Mouse (Mus musculus) limb, embryonic 11.5 days (tissue): ENCODE results near the gene Cluh. TPM values are rescaled to one million over a fixed set of nuclear protein-coding genes. Genes with fewer than 3 reads are reported as not detected.

Experiments used
- ATAC-seq: fragments of 200-750 bp; cut with Nextera tagmentation; 2 replicates; pipeline ENCODE4 v1.8.0; 2017; ENCODE audit warnings: low read depth; ENCODE audit not compliant: insufficient number of reproducible peaks, low FRiP score, low TSS enrichment
- DNase-seq: peaks from one replicate; pipeline ENCODE4 v3.0.0-alpha.2; 2015; ENCODE audit warnings: low spot score
- H3K27ac ChIP-seq: fragments of 300-500 bp; sonication (generic); replicated peaks from 2 replicates; pipeline ENCODE4 v1.5.1; 2014; ENCODE audit warnings: low read depth, mild to moderate bottlenecking, low read length
- H3K27me3 ChIP-seq: fragments of 300-500 bp; sonication (generic); 2 replicates; pipeline ENCODE4 v1.6.1; 2014; ENCODE audit warnings: mild to moderate bottlenecking, low read length, mixed read lengths; ENCODE audit not compliant: control insufficient read depth, insufficient read depth
- H3K36me3 ChIP-seq: fragments of 300-500 bp; sonication (generic); 2 replicates; pipeline ENCODE4 v1.6.1; 2014; ENCODE audit warnings: mild to moderate bottlenecking, low read length, moderate library complexity, mixed read lengths; ENCODE audit not compliant: control insufficient read depth, insufficient read depth
- H3K4me1 ChIP-seq: fragments of 300-500 bp; sonication (generic); 2 replicates; pipeline ENCODE4 v1.6.1; 2014; ENCODE audit warnings: low read length, mixed read lengths; ENCODE audit not compliant: control insufficient read depth, insufficient read depth
- H3K4me2 ChIP-seq: fragments of 300-500 bp; sonication (generic); 2 replicates; pipeline ENCODE4 v1.6.1; 2014; ENCODE audit warnings: low read depth, mild to moderate bottlenecking, moderate library complexity; ENCODE audit not compliant: severe bottlenecking
- H3K4me3 ChIP-seq: fragments of 300-500 bp; sonication (generic); 2 replicates; pipeline ENCODE4 v1.5.1; 2014; ENCODE audit warnings: low read depth, low read length
- H3K9ac ChIP-seq: fragments of 300-500 bp; sonication (generic); 2 replicates; pipeline ENCODE4 v1.6.1; 2014; ENCODE audit warnings: mild to moderate bottlenecking, low read length
- H3K9me3 ChIP-seq: fragments of 300-500 bp; sonication (generic); 2 replicates; pipeline ENCODE4 v1.6.1; 2016; ENCODE audit warnings: low read length; ENCODE audit not compliant: control insufficient read depth
- WGBS: fragments of 180-500 bp; shearing (Covaris S2); extraction: QIAGEN DNeasy Blood & Tissue Kit; methylation state at CpG from one replicate; pipeline ENCODE4 v1.1.7; 2014; 5-methylcytosine and 5-hydroxymethylcytosine counted together
- polyA plus RNA-seq: library from polyadenylated mRNA; unstranded; fragments of >200 nt; fragmentation: Nextera tagmentation; extraction: Ambion mirVana; gene quantifications from 2 replicates; pipeline ENCODE4 v1.2.1, GENCODE M21; 2014

Cluh gene
- polyA plus RNA-seq, 1 experiment from 2014 or later, result 14.0 TPM

- Histone ChIP-seq H3K9me3 (no peaks in the 10 kb centered on the region), H3K36me3 (peaks cover 21% of the 10 kb centered on the region; the same call in 1 of the 2 replicates), H3K4me2 (no peak overlapping the region), H3K9ac (no peak overlapping the region), H3K4me1 (no peaks in the 10 kb centered on the region), H3K27ac (no peak overlapping the region), H3K27me3 (no peaks in the 10 kb centered on the region), H3K4me3 (no peak overlapping the region)
- WGBS, result 95% methylated on average over 5 of the region's 5 CpGs
- no peak for ATAC-seq
- no peak for DNase-seq
Observed at GRCm38 (mm10) chr11:74671839-74672238, 22.5 kb downstream of the Cluh start.

GRCm38 (mm10) chr11:74672901-74673513, 23.7 kb downstream of the Cluh start:
- H3K36me3 ChIP-seq, result peaks cover 14% of the 10 kb centered on the region; the same call in 1 of the 2 replicates
- 82% methylated on average over 6 of the region's 6 CpGs for WGBS
- H3K4me3 ChIP-seq, result no peak overlapping the region
- no peak overlapping the region for H3K27ac ChIP-seq
- H3K4me2 ChIP-seq, result no peak overlapping the region
- H3K27me3 ChIP-seq, result no peaks in the 10 kb centered on the region
- H3K4me1 ChIP-seq, result no peaks in the 10 kb centered on the region
- ATAC-seq, result no peak
- no peaks in the 10 kb centered on the region for H3K9me3 ChIP-seq
- DNase-seq, result no peak
- no peak overlapping the region for H3K9ac ChIP-seq

DNA sequence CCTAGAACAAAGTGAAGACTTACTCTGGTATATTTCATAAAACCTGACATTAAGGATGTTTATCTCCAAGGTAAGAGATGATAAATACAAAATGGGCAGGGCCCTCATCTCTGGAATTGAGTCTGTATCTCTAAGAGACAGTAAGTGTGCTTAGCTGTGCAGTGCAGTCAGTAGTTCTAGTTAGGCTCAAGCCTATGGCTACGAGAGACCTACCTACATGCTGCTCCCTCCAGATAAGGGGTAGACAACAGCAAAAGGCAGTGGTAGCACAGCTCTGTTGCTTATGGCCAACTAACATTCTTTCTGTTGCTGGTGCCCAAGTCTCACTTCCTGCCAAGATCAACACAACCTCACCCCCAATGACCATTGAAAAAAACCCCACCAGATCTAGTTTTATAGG, 24.3 kb downstream of the Cluh start:
- Histone ChIP-seq H3K9ac (no peak overlapping the region), H3K27me3 (no peaks in the 10 kb centered on the region), H3K4me2 (no peak overlapping the region), H3K4me3 (no peak overlapping the region), H3K9me3 (no peaks in the 10 kb centered on the region), H3K4me1 (no peaks in the 10 kb centered on the region), H3K36me3 (peaks cover 14% of the 10 kb centered on the region; the same call in 1 of the 2 replicates), H3K27ac (no peak overlapping the region)
- WGBS, result 88% methylated on average over 1 of the region's 1 CpGs
- DNase-seq, result no peak
- no peak for ATAC-seq

- WGBS, result 93% methylated on average over 8 of the region's 8 CpGs
- H3K27ac ChIP-seq, result no peak overlapping the region
- H3K36me3 ChIP-seq, result peaks cover 12% of the 10 kb centered on the region; the same call in 1 of the 2 replicates
- no peaks in the 10 kb centered on the region for H3K4me1 ChIP-seq
- no peak for ATAC-seq
- no peaks in the 10 kb centered on the region for H3K9me3 ChIP-seq
- H3K4me2 ChIP-seq, result no peak overlapping the region
- no peak overlapping the region for H3K4me3 ChIP-seq
- DNase-seq, result no peak
- H3K9ac ChIP-seq, result no peak overlapping the region
- no peaks in the 10 kb centered on the region for H3K27me3 ChIP-seq
Observed at GRCm38 (mm10) chr11:74674713-74675112, 25.4 kb downstream of the Cluh start.

DNA sequence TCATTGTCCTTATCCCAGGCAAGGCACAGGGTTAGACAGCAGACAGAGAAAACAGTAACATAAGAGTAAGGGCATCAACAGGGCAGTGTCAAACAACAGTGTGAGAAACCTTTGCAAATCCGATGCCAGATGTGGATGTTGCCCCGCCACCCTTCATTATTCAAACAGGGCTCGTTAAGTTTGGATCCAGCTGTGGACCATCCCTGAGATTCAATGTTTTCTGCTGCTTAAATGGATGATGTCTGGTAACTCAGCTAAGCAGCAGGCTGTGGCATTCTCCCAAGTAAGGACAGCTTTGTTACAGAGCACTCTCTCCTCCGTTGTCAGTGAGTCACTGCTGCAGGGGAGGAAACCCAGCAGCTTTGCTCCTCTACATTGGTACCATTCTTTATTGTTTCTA, 25.9 kb downstream of the Cluh start:
- Histone ChIP-seq H3K9me3 (no peaks in the 10 kb centered on the region), H3K4me1 (no peaks in the 10 kb centered on the region), H3K9ac (no peak overlapping the region), H3K4me2 (no peak overlapping the region), H3K27ac (no peak overlapping the region), H3K36me3 (peaks cover 13% of the 10 kb centered on the region; the same call in 1 of the 2 replicates), H3K27me3 (no peaks in the 10 kb centered on the region), H3K4me3 (no peak overlapping the region)
- ATAC-seq (no peak), DNase-seq (no peak)
- 83% methylated on average over 4 of the region's 4 CpGs for WGBS

DNA sequence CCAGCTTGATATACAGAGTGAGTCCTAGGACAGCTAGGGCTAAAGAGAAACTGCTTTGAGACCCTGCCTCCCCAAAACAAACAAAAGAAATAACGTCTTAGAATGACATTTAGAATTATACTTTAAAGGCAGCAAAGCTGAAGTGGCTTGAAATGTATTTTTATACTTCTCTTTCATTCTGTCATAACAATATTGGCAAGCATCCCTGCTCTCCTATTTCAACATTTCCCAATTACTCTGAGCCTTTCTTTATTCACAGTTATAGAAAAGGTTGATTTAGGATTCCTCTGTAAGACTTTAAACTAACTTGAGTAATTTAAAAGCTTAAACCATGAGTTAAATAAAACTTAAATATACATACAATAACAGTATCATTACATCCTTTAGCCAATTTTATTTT, 42.9 kb downstream of the Cluh start:
- no peak for DNase-seq
- Histone ChIP-seq H3K27ac (no peak overlapping the region), H3K27me3 (no peaks in the 10 kb centered on the region), H3K4me2 (no peak overlapping the region), H3K4me3 (no peak overlapping the region), H3K9ac (no peak overlapping the region), H3K36me3 (peaks cover 4% of the 10 kb centered on the region; the same call in 1 of the 2 replicates), H3K4me1 (no peaks in the 10 kb centered on the region), H3K9me3 (no peaks in the 10 kb centered on the region)
- ATAC-seq, result no peak
- 78% methylated on average over 1 of the region's 1 CpGs for WGBS

DNA sequence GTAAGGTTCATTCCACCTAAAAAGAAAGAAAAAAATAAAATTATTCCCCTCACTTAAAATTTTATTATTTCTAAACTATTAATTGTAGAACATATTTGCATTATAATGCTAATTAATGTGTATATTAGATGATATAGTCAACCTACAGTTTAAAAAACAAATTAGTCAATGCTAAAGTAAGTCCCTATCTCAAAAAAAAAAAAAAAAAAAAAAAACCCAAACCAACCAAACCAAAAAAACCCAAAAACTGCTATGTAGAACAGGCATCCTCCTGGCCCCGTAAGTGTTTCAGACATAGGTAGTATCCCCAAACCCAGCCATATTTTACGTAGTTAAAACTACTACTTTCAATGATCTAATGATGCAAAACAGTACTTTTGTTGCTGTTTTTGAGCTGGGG, 50.2 kb downstream of the Cluh start:
- Histone ChIP-seq H3K4me3 (no peak overlapping the region), H3K36me3 (peaks cover 2% of the 10 kb centered on the region; the same call in 1 of the 2 replicates), H3K9me3 (no peaks in the 10 kb centered on the region), H3K4me2 (no peak overlapping the region), H3K4me1 (no peaks in the 10 kb centered on the region), H3K27ac (no peak overlapping the region), H3K27me3 (no peaks in the 10 kb centered on the region), H3K9ac (no peak overlapping the region)
- 100% methylated on average over 2 of the region's 2 CpGs for WGBS
- DNase-seq, result no peak
- ATAC-seq, result no peak

DNA sequence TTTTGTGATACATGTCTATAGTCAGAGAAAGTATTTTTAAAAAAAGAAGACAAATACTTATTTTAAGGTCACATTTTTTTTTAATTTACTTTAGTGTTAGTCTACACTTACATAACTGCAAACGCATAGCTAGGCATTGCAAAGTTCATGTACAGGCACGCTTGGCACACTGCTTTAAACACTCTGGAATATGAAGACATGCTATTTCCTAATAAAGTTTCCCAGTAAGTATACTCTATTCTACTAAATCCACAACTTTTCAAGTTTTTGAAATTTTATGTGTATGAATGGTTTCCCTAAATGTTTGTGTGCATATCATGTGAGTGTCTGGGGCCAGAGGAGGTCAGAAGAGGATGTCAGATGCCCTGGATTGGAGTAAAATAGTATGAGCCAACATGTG, 54.8 kb downstream of the Cluh start:
- Histone ChIP-seq H3K36me3 (no peaks in the 10 kb centered on the region), H3K4me3 (no peak overlapping the region), H3K9ac (no peak overlapping the region), H3K9me3 (no peaks in the 10 kb centered on the region), H3K4me1 (no peaks in the 10 kb centered on the region), H3K27ac (no peak overlapping the region), H3K4me2 (no peak overlapping the region), H3K27me3 (no peaks in the 10 kb centered on the region)
- no peak for ATAC-seq
- WGBS, result 91% methylated on average over 2 of the region's 2 CpGs
- DNase-seq, result no peak

GRCm38 (mm10) chr11:74708781-74709180, 59.5 kb downstream of the Cluh start:
- H3K4me1 ChIP-seq, result no peaks in the 10 kb centered on the region
- 26% methylated on average over 1 of the region's 1 CpGs for WGBS
- no peaks in the 10 kb centered on the region for H3K27me3 ChIP-seq
- no peak overlapping the region for H3K4me3 ChIP-seq
- no peak overlapping the region for H3K9ac ChIP-seq
- no peak for ATAC-seq
- no peak overlapping the region for H3K27ac ChIP-seq
- no peak for DNase-seq
- H3K36me3 ChIP-seq, result no peaks in the 10 kb centered on the region; the same call in 1 of the 2 replicates
- no peaks in the 10 kb centered on the region for H3K9me3 ChIP-seq
- H3K4me2 ChIP-seq, result no peak overlapping the region
